Mouse (Mus musculus) hindbrain, embryonic 16.5 days (tissue): ENCODE data around the gene Iqch. TPM values are rescaled to one million over a fixed set of nuclear protein-coding genes. Genes with fewer than 3 reads are reported as not detected.
"Not testable (repeated sequence)": the region's sequence is repeated elsewhere in the genome, so short reads cannot be mapped to it uniquely, and the experiment has no call there.

Experiments
- ATAC-seq: fragments of 200-750 bp; cut with Nextera tagmentation; 2 replicates; pipeline ENCODE4 v1.8.0; 2017; ENCODE audit warnings: moderate TSS enrichment, moderate library complexity
- H3K27ac ChIP-seq: fragments of 300-500 bp; sonication (generic); 2 replicates; pipeline ENCODE4 v1.5.1; 2014; ENCODE audit warnings: low read depth, mild to moderate bottlenecking, control low read depth, low read length, moderate library complexity
- H3K27me3 ChIP-seq: fragments of 300-500 bp; sonication (generic); replicated peaks from 2 replicates; pipeline ENCODE4 v1.6.1; 2014; ENCODE audit warnings: low read length; ENCODE audit not compliant: control insufficient read depth, insufficient read depth
- H3K36me3 ChIP-seq: fragments of 300-500 bp; sonication (generic); 2 replicates; pipeline ENCODE4 v1.6.1; 2014; ENCODE audit warnings: mild to moderate bottlenecking, low read length, moderate library complexity, mixed read lengths; ENCODE audit not compliant: control insufficient read depth, insufficient read depth
- H3K4me1 ChIP-seq: fragments of 300-500 bp; sonication (generic); 2 replicates; pipeline ENCODE4 v1.6.1; 2014; ENCODE audit warnings: low read depth, low read length; ENCODE audit not compliant: control insufficient read depth, insufficient read depth
- H3K4me2 ChIP-seq: fragments of 300-500 bp; sonication (generic); 2 replicates; pipeline ENCODE4 v1.6.1; 2014; ENCODE audit warnings: mild to moderate bottlenecking, low read length, control low read depth, moderate library complexity
- H3K4me3 ChIP-seq: fragments of 300-500 bp; sonication (generic); 2 replicates; pipeline ENCODE4 v1.5.1; 2014; ENCODE audit warnings: mild to moderate bottlenecking, low read length, control low read depth, moderate library complexity
- H3K9ac ChIP-seq: fragments of 300-500 bp; sonication (generic); 2 replicates; pipeline ENCODE4 v1.6.1; 2014; ENCODE audit warnings: low read depth, mild to moderate bottlenecking, control low read depth, low read length, moderate library complexity
- H3K9me3 ChIP-seq: fragments of 300-500 bp; sonication (generic); 2 replicates; pipeline ENCODE4 v1.6.1; 2014; ENCODE audit warnings: mild to moderate bottlenecking, low read length, moderate library complexity; ENCODE audit not compliant: control insufficient read depth
- WGBS: fragments of 180-500 bp; shearing (Covaris S2); extraction: QIAGEN DNeasy Blood & Tissue Kit; methylation state at CpG from one replicate; pipeline ENCODE4 v1.1.7; 2014; 5-methylcytosine and 5-hydroxymethylcytosine counted together
- polyA plus RNA-seq: library from polyadenylated mRNA; unstranded; fragments of >200 nt; fragmentation: Nextera tagmentation; extraction: Ambion mirVana; gene quantifications from 2 replicates; pipeline ENCODE4 v1.2.1, GENCODE M21; 2015

Gene Iqch
- polyA plus RNA-seq, 1 experiment from 2014 or later = 0.14 TPM

GRCm38 (mm10) chr9:63556933-63557332 lies 45.4 kb downstream of the Iqch start:
- Histone ChIP-seq H3K27me3 (no peaks in the 10 kb centered on the region), H3K4me3 (no peak overlapping the region), H3K4me2 (no peak overlapping the region), H3K9ac (no peak overlapping the region), H3K36me3 (no peaks in the 10 kb centered on the region), H3K4me1 (no peaks in the 10 kb centered on the region; the same call in 1 of the 2 replicates), H3K9me3 (no peaks in the 10 kb centered on the region), H3K27ac (no peak overlapping the region)
- ATAC-seq = no peak
- 79% methylated on average over 8 of the region's 8 CpGs for WGBS

GRCm38 (mm10) chr9:63556316-63556715 lies 46.0 kb downstream of the Iqch start:
- no peak for ATAC-seq
- WGBS = 69% methylated on average over 1 of the region's 1 CpGs
- no peaks in the 10 kb centered on the region for H3K36me3 ChIP-seq
- no peak overlapping the region for H3K4me3 ChIP-seq
- no peaks in the 10 kb centered on the region for H3K9me3 ChIP-seq
- H3K4me2 ChIP-seq = no peak overlapping the region
- no peaks in the 10 kb centered on the region; the same call in 1 of the 2 replicates for H3K4me1 ChIP-seq
- H3K9ac ChIP-seq = no peak overlapping the region
- H3K27me3 ChIP-seq = no peaks in the 10 kb centered on the region
- no peak overlapping the region for H3K27ac ChIP-seq

DNA sequence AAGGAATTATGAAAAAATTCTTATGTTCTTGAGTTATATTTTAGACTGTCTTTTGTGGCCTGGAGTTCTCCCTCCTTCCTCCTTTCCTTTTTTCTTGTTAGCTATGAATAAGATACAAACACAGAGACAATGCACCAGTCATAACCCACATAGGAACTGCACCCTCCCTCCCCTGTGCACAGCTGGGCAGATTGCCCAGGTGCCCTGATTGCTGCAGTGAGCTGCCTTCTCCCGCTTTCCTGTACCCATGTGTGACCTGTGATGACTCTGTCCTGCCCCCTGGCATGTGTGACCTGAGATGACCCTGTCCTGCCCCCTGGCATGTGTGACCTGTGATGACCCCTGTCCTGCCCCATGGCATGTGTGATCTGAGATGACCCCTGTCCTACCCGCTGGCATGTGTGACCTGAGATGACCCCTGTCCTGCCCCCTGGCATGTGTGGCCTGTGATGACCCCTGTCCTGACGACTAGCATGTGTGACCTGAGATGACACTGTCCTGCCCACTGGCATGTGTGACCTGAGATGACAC lies 46.8 kb downstream of the Iqch start:
- Histone ChIP-seq H3K27ac (no peak overlapping the region), H3K36me3 (no peaks in the 10 kb centered on the region), H3K9ac (no peak overlapping the region), H3K27me3 (no peaks in the 10 kb centered on the region), H3K4me1 (no peaks in the 10 kb centered on the region; the same call in 1 of the 2 replicates), H3K9me3 (no peaks in the 10 kb centered on the region), H3K4me2 (no peak overlapping the region), H3K4me3 (no peak overlapping the region)
- ATAC-seq = no peak
- WGBS = 56% methylated on average over 3 of the region's 3 CpGs

- Histone ChIP-seq H3K4me3 (no peak overlapping the region), H3K4me1 (no peaks in the 10 kb centered on the region; the same call in 1 of the 2 replicates), H3K9me3 (no peaks in the 10 kb centered on the region), H3K36me3 (no peaks in the 10 kb centered on the region), H3K27me3 (no peaks in the 10 kb centered on the region), H3K27ac (no peak overlapping the region), H3K9ac (no peak overlapping the region), H3K4me2 (no peak overlapping the region)
- 75% methylated on average over 3 of the region's 3 CpGs for WGBS
- ATAC-seq = no peak
Measured at GRCm38 (mm10) chr9:63553628-63554027, 48.7 kb downstream of the Iqch start.

GRCm38 (mm10) chr9:63550701-63551100 lies 51.6 kb downstream of the Iqch start:
- not testable (repeated sequence) for ATAC-seq, H3K36me3 ChIP-seq, H3K9me3 ChIP-seq, H3K4me3 ChIP-seq, H3K27ac ChIP-seq, H3K9ac ChIP-seq, H3K4me2 ChIP-seq, H3K4me1 ChIP-seq, H3K27me3 ChIP-seq
- 85% methylated on average over 6 of the region's 6 CpGs for WGBS

DNA sequence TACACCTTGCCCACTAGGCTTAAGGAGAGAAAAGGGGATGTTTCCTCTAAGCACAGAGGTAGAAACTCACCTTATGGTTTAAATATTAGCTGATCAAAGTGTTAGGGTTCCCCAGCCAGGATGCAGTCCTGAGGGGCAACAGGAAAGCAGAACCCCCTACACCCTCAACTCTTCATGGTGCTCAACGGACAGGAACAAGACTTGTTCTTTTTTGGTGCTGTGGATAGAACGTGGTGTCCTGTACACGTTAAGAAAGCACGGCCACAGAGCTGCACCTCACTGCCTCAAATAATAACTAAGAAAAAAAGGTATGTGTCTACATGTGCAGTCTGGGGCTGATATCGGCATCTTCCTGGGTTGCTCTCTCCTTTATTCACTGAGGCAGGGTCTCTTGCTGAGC lies 53.3 kb downstream of the Iqch start:
- ATAC-seq = no peak
- H3K9ac ChIP-seq = no peak overlapping the region
- H3K27ac ChIP-seq = no peak overlapping the region
- H3K9me3 ChIP-seq = no peaks in the 10 kb centered on the region
- no peak overlapping the region for H3K4me2 ChIP-seq
- 91% methylated on average over 5 of the region's 5 CpGs for WGBS
- H3K36me3 ChIP-seq = no peaks in the 10 kb centered on the region
- H3K4me3 ChIP-seq = no peak overlapping the region
- no peaks in the 10 kb centered on the region for H3K27me3 ChIP-seq
- no peaks in the 10 kb centered on the region for H3K4me1 ChIP-seq

- WGBS = 66% methylated on average over 7 of the region's 7 CpGs
Measured at GRCm38 (mm10) chr9:63541926-63542325, 60.4 kb downstream of the Iqch start.

DNA sequence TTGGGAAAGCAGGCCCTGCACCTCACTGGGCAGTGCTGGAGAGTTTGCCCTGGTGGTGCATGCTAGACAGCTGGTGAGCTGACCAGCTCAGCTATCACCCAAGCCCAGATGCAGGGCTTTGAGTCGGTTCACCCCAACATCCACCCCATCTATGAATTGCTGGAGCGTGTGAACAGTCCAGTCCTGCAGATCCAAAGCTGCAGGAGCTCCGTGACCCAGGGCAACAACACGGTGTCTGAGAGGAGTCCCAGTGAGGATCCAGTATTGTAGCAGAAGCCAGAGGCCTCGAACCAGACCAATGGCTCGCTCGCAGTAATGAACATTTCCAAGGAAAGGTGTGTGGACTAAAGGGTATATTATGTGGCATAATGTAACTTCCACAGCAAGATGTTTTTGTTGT lies 61.0 kb downstream of the Iqch start:
- no peak overlapping the region for H3K27ac ChIP-seq
- no peak overlapping the region for H3K9ac ChIP-seq
- H3K9me3 ChIP-seq = no peaks in the 10 kb centered on the region
- H3K36me3 ChIP-seq = no peaks in the 10 kb centered on the region
- no peaks in the 10 kb centered on the region for H3K4me1 ChIP-seq
- ATAC-seq = no peak
- H3K4me2 ChIP-seq = no peak overlapping the region
- no peak overlapping the region for H3K4me3 ChIP-seq
- 73% methylated on average over 7 of the region's 7 CpGs for WGBS
- no peaks in the 10 kb centered on the region for H3K27me3 ChIP-seq

More at GRCm38 (mm10) chr9:63541926-63542325, 60.4 kb downstream of the Iqch start:
- Histone ChIP-seq H3K36me3 (no peaks in the 10 kb centered on the region), H3K4me1 (no peaks in the 10 kb centered on the region), H3K4me2 (no peak overlapping the region), H3K27me3 (no peaks in the 10 kb centered on the region), H3K9me3 (no peaks in the 10 kb centered on the region), H3K9ac (no peak overlapping the region), H3K4me3 (no peak overlapping the region), H3K27ac (no peak overlapping the region)
- ATAC-seq = no peak

GRCm38 (mm10) chr9:63537489-63537888 lies 64.8 kb downstream of the Iqch start:
- peaks cover 14% of the 10 kb centered on the region for H3K4me1 ChIP-seq
- H3K4me3 ChIP-seq = no peak overlapping the region
- WGBS = 89% methylated on average over 4 of the region's 4 CpGs
- H3K9ac ChIP-seq = no peak overlapping the region
- no peak overlapping the region for H3K4me2 ChIP-seq
- no peak for ATAC-seq
- no peaks in the 10 kb centered on the region for H3K36me3 ChIP-seq
- no peak overlapping the region for H3K27ac ChIP-seq
- no peaks in the 10 kb centered on the region for H3K27me3 ChIP-seq
- H3K9me3 ChIP-seq = no peaks in the 10 kb centered on the region

DNA sequence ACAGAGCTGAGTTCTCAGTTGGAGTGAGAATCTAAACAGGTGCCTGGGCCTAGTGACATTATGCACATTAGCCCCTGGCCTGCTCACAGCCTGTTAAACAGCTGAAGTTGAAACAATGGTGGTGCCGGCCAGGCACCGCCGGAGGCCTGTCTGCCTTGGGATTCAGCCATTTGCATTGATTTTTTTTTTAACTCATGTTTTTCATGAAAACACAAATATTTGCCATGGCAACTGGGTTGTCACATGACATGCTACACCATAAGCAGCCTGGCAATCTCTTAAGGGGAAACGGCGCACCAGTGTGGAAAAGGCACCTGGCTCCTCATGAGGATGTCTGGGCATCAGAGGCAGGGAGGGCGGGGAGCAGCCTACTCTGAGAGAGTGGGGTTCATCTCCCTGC lies 67.3 kb downstream of the Iqch start:
- H3K36me3 ChIP-seq = no peaks in the 10 kb centered on the region
- no peak overlapping the region for H3K4me3 ChIP-seq
- H3K9me3 ChIP-seq = no peaks in the 10 kb centered on the region
- H3K27me3 ChIP-seq = no peaks in the 10 kb centered on the region
- H3K27ac ChIP-seq = no peak overlapping the region
- no peak; the same call in 1 of the 2 replicates for ATAC-seq
- peaks cover 14% of the 10 kb centered on the region for H3K4me1 ChIP-seq
- no peak overlapping the region for H3K9ac ChIP-seq
- H3K4me2 ChIP-seq = no peak overlapping the region
- WGBS = 26% methylated on average over 6 of the region's 6 CpGs
